Mouse (Mus musculus) kidney, postnatal 10 days (tissue): ENCODE data around the gene Kazn.

Experiments
- DNase-seq: peaks from one replicate; pipeline ENCODE4 v3.0.0; 2021; ENCODE audit warnings: mixed read lengths

Kazn gene

DNA sequence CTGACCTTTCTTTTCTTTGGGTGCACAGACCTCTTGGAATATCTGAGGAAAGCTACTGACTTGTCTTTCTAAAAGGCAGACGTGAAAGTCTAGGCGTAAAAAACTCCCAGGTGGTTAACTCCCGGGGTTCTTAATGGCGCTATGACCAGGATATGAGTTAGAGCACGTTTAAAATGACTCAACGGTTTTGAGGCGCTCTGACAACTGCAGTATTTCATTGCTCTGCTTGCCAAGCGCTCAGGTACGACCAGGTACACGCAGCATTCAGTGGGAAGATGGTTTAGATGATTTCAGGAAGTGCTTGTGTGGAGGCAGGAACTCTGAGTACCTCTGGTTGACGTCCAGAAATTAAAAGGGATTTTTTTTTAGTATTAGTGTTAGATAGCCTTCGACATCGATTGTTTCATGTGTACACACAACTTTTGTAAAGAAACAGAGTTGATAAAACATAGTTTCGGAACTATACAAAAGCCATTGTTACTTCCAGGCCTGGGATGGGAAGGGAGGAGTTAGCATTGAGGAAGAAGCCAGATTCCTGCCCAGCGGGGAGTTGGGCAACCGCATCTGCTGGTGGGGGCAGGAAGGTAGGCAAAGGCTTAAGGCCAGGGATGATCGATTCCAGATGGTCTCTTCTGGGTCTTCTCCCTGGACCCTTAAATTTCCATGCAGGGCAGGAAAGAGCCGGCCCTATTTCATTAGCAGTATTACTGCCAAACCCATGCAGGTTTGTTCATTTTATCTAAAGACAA lies 167.8 kb downstream of the Kazn start:
- peak; percentile 20 for DNase-seq

GRCm38 (mm10) chr4:142070840-142071239 lies 168.4 kb downstream of the Kazn start:
- peak; percentile 62 for DNase-seq

DNA sequence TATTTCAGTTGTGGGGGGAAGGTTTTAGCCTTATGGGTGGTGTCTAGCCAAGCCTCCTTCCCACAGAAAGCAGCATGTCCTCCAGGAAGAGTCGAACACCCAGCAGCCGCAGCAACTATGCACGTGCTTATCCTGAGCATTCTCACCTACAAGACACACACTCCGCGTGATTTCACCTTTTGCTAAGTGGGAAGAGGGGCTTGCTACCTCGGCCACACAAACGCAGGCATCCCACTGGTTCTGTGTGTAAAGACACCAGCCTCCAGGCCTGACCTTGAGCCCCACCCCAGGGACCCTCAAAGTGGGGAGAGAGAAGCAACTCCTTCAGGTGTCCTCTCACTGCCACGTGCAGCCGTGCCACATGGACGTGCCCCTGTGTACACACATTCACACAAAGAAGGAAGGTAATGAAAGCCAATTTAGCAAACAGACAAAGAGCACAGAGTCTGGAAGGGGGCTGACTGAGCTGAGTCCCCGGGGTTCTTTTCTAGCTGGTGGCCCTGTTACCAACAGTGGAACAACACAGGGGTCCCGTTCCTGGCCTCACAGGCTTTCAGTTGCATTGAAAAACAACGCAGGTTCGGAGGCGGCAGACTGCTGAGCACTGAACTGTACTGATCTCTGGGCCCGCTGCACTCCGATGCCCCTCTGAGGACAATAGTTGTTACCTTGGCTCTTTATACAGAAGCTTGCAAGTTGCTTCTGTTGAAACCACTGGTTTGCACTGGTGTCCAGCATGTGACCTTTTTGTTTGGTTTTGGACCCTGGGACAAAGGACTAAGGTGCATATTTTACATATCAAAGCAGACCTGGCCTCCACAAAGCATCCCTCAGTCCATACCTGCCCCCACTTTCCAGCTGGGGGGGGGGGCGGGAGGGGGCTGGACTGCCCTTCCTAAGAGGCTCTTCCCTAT lies 170.0 kb downstream of the Kazn start:
- DNase-seq = peak; percentile 43

DNA sequence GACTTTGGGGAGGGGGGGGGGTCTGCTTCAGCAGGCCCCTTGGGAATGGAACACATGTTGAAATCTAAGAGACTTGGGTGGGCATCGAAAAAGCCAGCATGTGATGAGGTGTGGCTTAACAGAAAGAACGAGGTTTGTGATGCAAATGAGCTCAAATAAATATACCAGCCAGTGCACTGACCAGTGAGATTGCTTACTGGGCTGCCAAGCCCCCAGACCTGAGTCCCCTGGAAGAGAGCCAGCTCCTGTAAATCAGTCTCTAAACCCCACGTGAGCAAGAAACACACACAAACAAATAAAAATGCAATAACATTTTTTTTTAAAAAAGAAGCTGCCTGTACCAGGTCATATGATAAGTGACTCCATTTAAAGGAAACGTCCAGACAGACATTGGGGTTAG lies 172.6 kb downstream of the Kazn start:
- DNase-seq = peak; percentile 70

GRCm38 (mm10) chr4:142065835-142066234 lies 173.4 kb downstream of the Kazn start:
- DNase-seq = peak; percentile 53

DNA sequence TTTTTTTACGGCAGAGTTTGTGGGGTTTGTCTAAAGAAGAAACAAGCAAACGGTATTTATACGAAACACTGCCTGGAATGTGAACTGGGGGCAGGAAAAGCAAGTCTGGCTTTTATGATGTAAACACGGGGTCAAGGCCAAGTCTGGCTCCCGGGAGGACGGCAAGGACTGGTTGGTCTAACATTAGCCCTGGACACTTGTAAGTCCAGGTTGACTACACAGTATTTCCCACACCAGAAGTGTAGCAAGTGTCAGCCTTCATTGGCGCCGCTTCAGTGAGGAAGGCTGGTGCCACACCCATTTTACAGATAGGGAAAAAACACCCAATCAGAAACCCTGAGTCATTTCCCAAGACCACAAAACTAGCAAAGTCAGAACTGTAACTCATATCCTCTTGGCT lies 173.9 kb downstream of the Kazn start:
- DNase-seq = peak; percentile 71

DNA sequence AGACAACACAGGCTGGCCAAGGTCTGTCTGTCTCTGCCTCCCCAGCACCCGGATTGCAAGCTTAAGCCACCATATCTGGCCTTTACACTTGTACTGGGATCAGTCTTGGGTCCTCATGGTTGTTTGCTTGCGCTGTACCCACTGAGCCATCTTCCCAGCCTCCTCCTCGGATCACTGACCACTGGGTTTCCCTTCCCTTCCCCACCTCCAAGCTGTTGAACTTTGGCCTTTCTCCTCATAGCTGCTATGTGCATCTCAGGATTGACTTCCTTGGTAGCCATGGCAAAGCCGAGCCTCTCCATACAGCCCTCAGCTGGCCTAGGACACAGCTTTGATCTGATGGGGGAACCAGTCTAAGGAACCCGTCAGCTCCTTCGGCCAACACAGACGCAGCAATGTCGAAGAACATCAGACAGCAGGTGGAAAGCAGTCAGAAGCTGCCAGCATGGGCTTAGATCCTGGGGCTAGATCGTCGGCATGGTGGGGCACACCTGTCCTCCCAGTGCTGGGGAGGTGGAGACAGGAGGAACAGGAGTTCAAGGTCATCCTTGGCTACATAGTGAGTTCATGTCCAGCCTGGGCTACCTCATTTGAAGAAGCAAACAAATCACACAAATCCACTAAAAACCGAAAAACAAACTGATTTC lies 174.5 kb downstream of the Kazn start:
- no peak for DNase-seq

GRCm38 (mm10) chr4:142063057-142063534 lies 176.1 kb downstream of the Kazn start:
- DNase-seq = no peak

DNA sequence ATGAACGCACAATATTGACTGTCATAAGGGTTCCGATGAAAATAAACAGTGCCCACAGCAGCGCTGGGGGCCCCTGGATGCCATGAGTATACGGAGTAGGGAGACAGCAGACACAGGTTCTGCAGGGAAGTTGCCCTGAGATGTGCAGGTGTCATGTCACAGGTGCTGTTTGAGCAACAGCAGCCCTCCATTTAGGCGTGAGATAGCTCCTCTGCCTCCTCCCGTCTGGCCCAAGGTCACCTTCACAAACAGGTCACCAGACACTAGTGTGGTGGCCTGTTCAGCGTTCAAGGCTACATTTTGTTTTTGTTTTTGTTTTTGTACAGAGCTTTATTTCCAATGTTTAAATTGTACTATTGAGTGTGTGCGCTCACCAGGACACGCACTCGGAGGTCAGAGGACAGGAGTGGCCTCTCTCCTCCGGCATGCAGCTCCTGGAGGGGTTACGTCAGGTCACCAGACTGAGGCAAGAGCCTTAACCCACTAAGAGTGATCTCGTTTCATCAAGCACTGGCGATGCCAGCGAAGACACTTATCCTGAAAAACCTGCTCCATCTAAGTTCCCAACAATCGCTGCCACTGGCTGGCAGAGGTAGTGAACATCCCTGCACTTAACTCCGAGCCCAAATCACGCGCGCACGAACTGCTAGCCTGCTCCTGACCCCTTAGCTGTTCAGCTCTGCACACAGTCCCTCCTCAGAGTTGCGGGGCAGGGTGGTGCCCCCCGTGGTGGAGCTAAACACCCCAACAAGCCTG lies 177.5 kb downstream of the Kazn start:
- DNase-seq = no peak

DNA sequence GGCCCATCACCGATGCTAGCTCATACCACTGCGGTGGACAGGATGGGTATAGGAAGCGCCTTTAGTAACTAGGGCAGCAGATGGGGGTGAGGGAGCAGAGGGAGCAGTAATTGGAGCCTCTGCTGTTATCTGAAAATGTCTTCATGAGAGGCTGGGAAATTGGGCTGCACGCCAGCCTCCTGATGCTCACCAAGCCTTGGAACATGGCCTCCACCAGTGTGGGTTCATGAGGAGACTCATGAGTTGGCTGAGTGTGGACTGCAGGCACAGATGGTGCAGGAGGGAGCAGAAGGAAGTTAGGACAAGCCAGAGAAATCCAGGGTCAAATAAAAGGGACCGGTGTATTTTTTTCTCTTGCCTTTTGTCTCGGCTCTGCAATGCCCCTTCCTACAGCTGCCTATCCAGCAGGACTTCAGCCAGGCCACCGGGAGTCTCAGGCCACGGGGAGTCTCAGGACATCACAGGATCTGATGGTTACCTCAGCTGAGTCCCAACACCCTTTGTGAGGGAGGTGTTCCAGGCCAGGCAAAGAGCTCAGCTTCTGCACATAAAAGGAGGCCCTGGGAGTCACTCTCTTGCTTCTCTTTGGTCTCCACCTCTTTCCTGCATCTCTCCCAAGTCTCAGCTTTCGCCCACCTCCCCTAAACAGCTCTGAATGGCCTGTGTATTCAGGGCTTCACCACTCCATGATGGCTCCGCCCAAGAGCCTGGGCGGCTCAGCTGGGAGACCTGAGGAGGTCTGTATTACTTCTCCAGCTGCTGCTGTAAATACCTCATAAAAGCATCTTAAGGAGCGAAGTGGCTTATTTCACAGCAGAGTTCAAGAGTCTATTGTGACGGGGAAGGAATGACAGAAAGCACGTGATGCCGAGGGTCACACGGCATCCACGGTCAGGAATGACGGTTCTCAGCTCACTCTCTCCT lies 178.5 kb downstream of the Kazn start:
- no peak for DNase-seq

DNA sequence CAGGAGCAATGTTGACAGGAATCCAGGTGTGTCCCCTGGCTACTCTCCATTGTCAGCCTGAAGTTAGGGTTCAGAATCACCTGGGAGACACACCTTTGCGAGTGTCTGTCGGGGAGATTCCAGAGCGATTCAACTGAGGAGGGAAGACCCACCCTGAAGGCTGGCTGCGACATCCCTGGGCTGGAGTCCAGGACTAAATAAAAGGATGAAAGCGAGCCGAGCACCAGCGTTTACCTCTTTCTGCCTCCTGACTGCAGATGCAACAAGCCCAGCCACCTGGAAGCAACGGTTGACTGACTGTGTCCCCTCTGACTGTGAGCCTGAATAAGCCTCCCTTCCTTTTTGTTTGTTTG lies 179.4 kb downstream of the Kazn start:
- DNase-seq = no peak

DNA sequence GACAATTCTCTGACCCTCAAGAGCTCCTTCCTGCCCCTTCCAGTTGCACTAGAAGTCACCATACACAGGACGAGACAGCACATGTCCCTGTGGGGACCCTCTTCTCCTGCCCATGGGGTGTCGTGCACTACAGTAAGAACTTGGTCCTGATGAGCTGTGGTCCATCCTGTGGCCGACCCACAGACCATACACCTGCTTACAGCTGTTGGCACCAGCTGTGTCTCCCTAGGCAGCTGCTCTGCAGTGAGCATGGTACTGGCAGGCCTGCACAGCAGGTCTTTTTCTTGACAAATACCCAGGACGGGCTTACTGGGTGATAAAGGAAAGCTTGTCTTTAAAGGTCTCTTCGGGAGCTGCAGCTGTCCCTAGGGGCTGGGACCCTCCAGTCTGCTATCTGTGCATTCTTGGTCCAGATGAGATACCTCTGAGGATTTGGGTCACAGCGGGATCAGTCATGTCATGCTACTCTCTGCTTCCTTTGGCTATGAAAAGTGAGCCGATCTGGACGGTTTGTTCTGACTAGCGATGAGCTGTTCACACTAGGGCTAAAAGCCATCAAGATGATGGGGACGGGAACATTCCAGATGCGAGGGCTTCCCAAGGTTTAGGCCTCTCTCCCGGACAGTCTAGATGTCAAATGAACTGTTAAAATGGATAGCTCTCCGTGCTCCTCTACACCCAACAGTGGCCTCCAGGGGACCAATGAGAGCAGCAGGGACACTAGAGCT lies 179.9 kb downstream of the Kazn start:
- no peak for DNase-seq

DNA sequence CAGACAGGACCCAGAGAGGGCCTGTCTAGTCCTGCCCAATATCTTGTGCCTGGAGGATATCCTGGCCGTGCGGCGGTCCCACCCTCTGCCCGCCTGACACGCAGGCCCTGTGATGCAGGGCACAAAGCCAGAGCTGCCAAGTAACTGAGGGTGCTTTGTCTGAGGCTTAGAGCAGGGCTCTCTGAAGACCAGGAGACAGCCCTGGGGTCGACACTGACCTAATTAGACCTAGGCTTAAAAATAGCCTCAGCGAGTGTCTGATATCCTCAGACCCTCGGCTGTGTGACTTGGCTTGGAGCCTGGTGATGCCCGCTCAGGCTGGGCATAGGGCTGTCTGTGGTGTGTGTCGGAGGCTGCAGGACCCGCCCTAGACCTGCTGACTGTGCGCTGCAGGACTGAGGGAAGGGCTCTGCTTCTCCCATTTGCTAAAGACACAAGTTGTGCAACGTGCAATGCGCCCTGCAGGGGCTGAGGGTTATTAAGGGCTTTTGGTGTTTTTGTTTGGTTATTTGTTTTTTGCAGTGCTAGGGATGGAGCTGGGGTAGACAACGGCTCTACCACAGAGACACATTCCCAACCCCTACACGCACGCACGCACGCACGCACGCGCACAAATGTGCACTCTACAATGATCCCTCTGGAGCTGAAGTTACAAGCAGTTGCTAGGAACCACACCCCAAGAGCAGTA lies 181.5 kb downstream of the Kazn start:
- DNase-seq = no peak

- peak; percentile 9 for DNase-seq
These were observed 183.6 kb downstream of the Kazn start for GRCm38 (mm10) chr4:142055600-142055999.

DNA sequence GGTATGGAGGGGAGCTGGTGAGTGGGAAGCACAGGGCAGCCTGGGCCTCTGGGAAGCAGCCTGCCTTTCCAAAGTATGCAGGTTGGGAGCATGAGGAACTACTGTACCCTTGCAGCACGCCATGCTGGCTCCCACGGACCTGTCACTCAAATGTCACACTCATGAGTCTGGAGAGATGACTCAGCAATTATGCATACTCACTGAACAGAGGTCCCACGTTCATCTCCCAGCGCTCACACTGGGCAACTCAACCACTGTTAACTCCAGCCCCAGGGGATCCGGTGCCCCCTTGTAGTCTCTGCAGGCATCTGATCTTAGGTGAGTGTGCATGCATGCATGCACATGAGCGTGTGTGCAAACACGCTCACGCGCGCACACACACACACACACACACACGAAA lies 184.6 kb downstream of the Kazn start:
- DNase-seq = no peak

- peak; percentile 47 for DNase-seq
These were observed 185.3 kb downstream of the Kazn start for GRCm38 (mm10) chr4:142053661-142054448.

GRCm38 (mm10) chr4:142053261-142053660 lies 185.9 kb downstream of the Kazn start:
- DNase-seq = peak; percentile 40

GRCm38 (mm10) chr4:142052391-142053132 lies 186.6 kb downstream of the Kazn start:
- peak; percentile 85 for DNase-seq
